Comparison of ENCODE assay signal across 16 mouse cellular contexts in genomic region chr12:69541663-69542062, GRCm38 (mm10). TPM values are rescaled to one million over a fixed set of nuclear protein-coding genes. Genes with fewer than 3 reads are reported as not detected.
A peak's percentile ranks its signal among the peaks of the same experiment; 100 is the strongest.
DNase-seq lines count a peak whose midpoint lies in the region; ATAC-seq lines count a peak whose summit lies in the region.
"Had no signal": no experiment of that assay in that cellular context is flagged by ENCODE, and none has a peak within 500 bp of the region (broad histone marks: within the 10 kb centered on the region; RNA-seq: fewer than 3 reads in every experiment).

No protein-coding gene starts in this region.

- peaks cover 24% of the 10 kb centered on the region for H3K4me1 ChIP-seq in heart, embryonic 16.5 days (ENCODE audit: control insufficient read depth, insufficient read depth, low read length)
- H3K4me1 ChIP-seq in liver, embryonic 15.5 days (replicated peaks) = peaks cover 35% of the 10 kb centered on the region
- peaks cover 35% of the 10 kb centered on the region for H3K4me1 ChIP-seq in neural tube, embryonic 15.5 days

- H3K4me2 ChIP-seq in heart, embryonic 16.5 days (ENCODE audit: low read depth, low read length) = no peak overlapping the region
- peak overlapping the region; percentile 49 for H3K4me2 ChIP-seq in liver, embryonic 15.5 days
- no peak overlapping the region for H3K4me2 ChIP-seq in neural tube, embryonic 15.5 days
- H3K4me2 ChIP-seq: embryonic facial prominence, embryonic 12.5 days; heart, embryonic 15.5 days; limb, embryonic 15.5 days had no signal

- no peaks in the 10 kb centered on the region for H3K27me3 ChIP-seq in heart, embryonic 16.5 days (ENCODE audit: control insufficient read depth, insufficient read depth, low read length)
- H3K27me3 ChIP-seq in liver, embryonic 15.5 days = no peaks in the 10 kb centered on the region
- H3K27me3 ChIP-seq in neural tube, embryonic 15.5 days (replicated peaks) = no peaks in the 10 kb centered on the region
- H3K27me3 ChIP-seq: embryonic facial prominence, embryonic 12.5 days; heart, embryonic 15.5 days; limb, embryonic 15.5 days had no signal

- peak overlapping the region; percentile 63; the same call in 1 of the 2 replicates for H3K27ac ChIP-seq in heart, embryonic 16.5 days (ENCODE audit: low read length)
- H3K27ac ChIP-seq in liver, embryonic 15.5 days (replicated peaks) = no peak overlapping the region
- H3K27ac ChIP-seq in neural tube, embryonic 15.5 days (replicated peaks) = no peak overlapping the region
- H3K27ac ChIP-seq: embryonic facial prominence, embryonic 12.5 days; heart, embryonic 15.5 days; limb, embryonic 15.5 days had no signal

- intact Hi-C loops in heart, postnatal 25 days (cut with DNase I) = no loop called here

- ATAC-seq in heart, embryonic 16.5 days (replicated peaks; ENCODE audit: extremely low read depth, insufficient read depth, low FRiP score) = no peak
- ATAC-seq in liver, embryonic 15.5 days (ENCODE audit: insufficient read depth) = peak; percentile 36; the same call in 1 of the 2 replicates
- no peak for ATAC-seq in neural tube, embryonic 15.5 days (ENCODE audit: low FRiP score)
- ATAC-seq in cerebellum, adult (ENCODE audit: insufficient number of reproducible peaks, low FRiP score, low TSS enrichment) = no peak
- ATAC-seq: forebrain, postnatal 0 days had no signal

- H3K9ac ChIP-seq in heart, embryonic 16.5 days (ENCODE audit: low read length) = no peak overlapping the region
- H3K9ac ChIP-seq in liver, embryonic 15.5 days = no peak overlapping the region
- H3K9ac ChIP-seq in neural tube, embryonic 15.5 days (replicated peaks) = no peak overlapping the region
- H3K9ac ChIP-seq: embryonic facial prominence, embryonic 12.5 days; forebrain, postnatal 0 days; heart, embryonic 15.5 days; limb, embryonic 15.5 days had no signal

- peak; percentile 41 to 45 for DNase-seq in heart, adult 9 months (ENCODE audit: low spot score in 2 of 2)
- DNase-seq in heart, postnatal 25 days (ENCODE audit: low spot score) = no peak
- DNase-seq in B cell, adult 2 months = peak; percentile 37 to 46
- DNase-seq in layer of hippocampus, adult 11-12 months (ENCODE audit: low spot score) = no peak
- DNase-seq: adrenal gland, postnatal 25 days; cerebellum, adult 2 months; forebrain, postnatal 0 days; layer of hippocampus, postnatal 36 days had no signal

- H3K36me3 ChIP-seq in heart, embryonic 16.5 days (ENCODE audit: control insufficient read depth, insufficient read depth) = no peaks in the 10 kb centered on the region
- no peaks in the 10 kb centered on the region for H3K36me3 ChIP-seq in liver, embryonic 15.5 days (replicated peaks)
- no peaks in the 10 kb centered on the region for H3K36me3 ChIP-seq in neural tube, embryonic 15.5 days
- H3K36me3 ChIP-seq: embryonic facial prominence, embryonic 12.5 days; heart, embryonic 15.5 days; limb, embryonic 15.5 days had no signal

- WGBS in heart, embryonic 16.5 days = 61% methylated on average over 8 of the region's 8 CpGs
- 13% methylated on average over 8 of the region's 8 CpGs for WGBS in liver, embryonic 15.5 days (ENCODE audit: insufficient replicate concordance)
- 71% methylated on average over 8 of the region's 8 CpGs for WGBS in neural tube, embryonic 15.5 days

- no peaks in the 10 kb centered on the region for H3K9me3 ChIP-seq in heart, embryonic 16.5 days (replicated peaks; ENCODE audit: control insufficient read depth, low read length)
- no peaks in the 10 kb centered on the region for H3K9me3 ChIP-seq in liver, embryonic 15.5 days (replicated peaks)
- H3K9me3 ChIP-seq in neural tube, embryonic 15.5 days (replicated peaks) = no peaks in the 10 kb centered on the region
- H3K9me3 ChIP-seq: embryonic facial prominence, embryonic 12.5 days; heart, embryonic 15.5 days; limb, embryonic 15.5 days had no signal

- H3K4me3 ChIP-seq in heart, embryonic 16.5 days (ENCODE audit: low read length) = no peak overlapping the region
- no peak overlapping the region for H3K4me3 ChIP-seq in liver, embryonic 15.5 days (replicated peaks)
- H3K4me3 ChIP-seq in neural tube, embryonic 15.5 days (replicated peaks) = no peak overlapping the region
- H3K4me3 ChIP-seq: embryonic facial prominence, embryonic 12.5 days; heart, embryonic 15.5 days; limb, embryonic 15.5 days; megakaryocyte, embryonic 14.5 days had no signal

RNA-seq across cellular contexts. Expression of gene Vcpkmt, which starts 41.2 kb away (rescaled TPM):
- total RNA-seq in heart, postnatal 25 days (2021) = 1 to 10 TPM; 3.4 to 4.1 TPM
- polyA plus RNA-seq in heart, embryonic 16.5 days (2015; fragmentation: Nextera tagmentation; extraction: Ambion mirVana) = 15.7 and 19.2 TPM in 2 replicates
- polyA plus RNA-seq in liver, embryonic 15.5 days (2015; fragmentation: Nextera tagmentation; extraction: Ambion mirVana) = 11.4 and 12.8 TPM in 2 replicates
- polyA plus RNA-seq in neural tube, embryonic 15.5 days (2015; fragmentation: Nextera tagmentation; extraction: Ambion mirVana) = 28.8 and 30.5 TPM in 2 replicates

Comparison
In these comparisons a context has a peak if more than half of its experiments do, and no peak if none do; other contexts are left out.
1. DNase-seq: peak in heart, adult 9 months (2 of 2) and B cell, adult 2 months (2 of 2); none in heart, postnatal 25 days (single experiment) and layer of hippocampus, adult 11-12 months (single experiment).